In the genomic region with DNA sequence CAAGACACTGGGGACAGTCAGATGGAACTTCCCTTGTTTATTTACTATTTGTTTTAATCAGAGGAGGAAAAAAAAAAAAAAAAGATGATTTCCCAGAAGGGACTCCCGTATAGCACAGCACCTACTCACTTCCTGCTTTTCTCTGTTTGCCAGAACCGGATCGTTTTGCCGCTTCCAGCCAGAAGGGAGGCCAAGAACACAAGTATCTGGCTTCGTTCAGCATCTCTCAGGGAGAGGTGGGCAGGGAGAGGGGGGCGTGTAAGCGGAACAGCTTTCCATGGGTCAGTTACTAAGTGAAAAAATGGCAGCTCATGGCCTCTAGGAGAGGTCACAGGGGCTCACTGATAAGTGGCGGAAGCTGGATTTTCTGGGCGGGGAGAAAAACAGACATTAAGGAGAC, we compare ENCODE assay signal across 23 mouse cellular contexts.
"Had no signal": no experiment of that assay in that cellular context is flagged by ENCODE, and none has a peak within 500 bp of the region (broad histone marks: within the 10 kb centered on the region; RNA-seq: fewer than 3 reads in every experiment).

No protein-coding gene starts in this region.

- H3K27me3 ChIP-seq: limb, embryonic 12.5 days; limb, embryonic 15.5 days; megakaryocyte, embryonic 14.5 days; midbrain, embryonic 13.5 days; neural tube, embryonic 12.5 days; neural tube, embryonic 15.5 days had no signal

- H3K9ac ChIP-seq: limb, embryonic 12.5 days; limb, embryonic 15.5 days; liver, embryonic 14.5 days; liver, postnatal 0 days; lung, embryonic 14.5 days; midbrain, embryonic 13.5 days; neural tube, embryonic 12.5 days; neural tube, embryonic 15.5 days had no signal

- H3K4me3 ChIP-seq: limb, embryonic 12.5 days; limb, embryonic 15.5 days; megakaryocyte, embryonic 14.5 days; midbrain, embryonic 10.5 days; midbrain, embryonic 13.5 days; neural tube, embryonic 12.5 days; neural tube, embryonic 15.5 days had no signal

- DNase-seq: kidney, postnatal 25 days; left cerebral cortex, postnatal 4 days; liver, postnatal 0 days; lung, embryonic 14.5 days; lung, postnatal 36 days; right cerebral cortex, adult 18-20 months; right cerebral cortex, postnatal 14 days; right cerebral cortex, postnatal 4 days; thymus, adult 2 months; thymus, postnatal 14 days; thymus, postnatal 4 days had no signal

- ATAC-seq: liver, postnatal 0 days; lung, postnatal 0 days had no signal

- H3K9me3 ChIP-seq: limb, embryonic 12.5 days; limb, embryonic 15.5 days; midbrain, embryonic 10.5 days; midbrain, embryonic 13.5 days; neural tube, embryonic 12.5 days; neural tube, embryonic 15.5 days had no signal

- H3K27ac ChIP-seq: kidney, postnatal 0 days; limb, embryonic 12.5 days; limb, embryonic 15.5 days; liver, embryonic 14.5 days; midbrain, embryonic 10.5 days; midbrain, embryonic 13.5 days; neural tube, embryonic 12.5 days; neural tube, embryonic 15.5 days; stomach, postnatal 0 days had no signal

- H3K36me3 ChIP-seq: limb, embryonic 12.5 days; limb, embryonic 15.5 days; midbrain, embryonic 10.5 days; midbrain, embryonic 13.5 days; neural tube, embryonic 12.5 days; neural tube, embryonic 15.5 days had no signal

- H3K4me1 ChIP-seq: limb, embryonic 15.5 days; megakaryocyte, embryonic 14.5 days; neural tube, embryonic 12.5 days had no signal

- H3K4me2 ChIP-seq: limb, embryonic 12.5 days; limb, embryonic 15.5 days; liver, embryonic 11.5 days; lung, embryonic 14.5 days; midbrain, embryonic 13.5 days; neural tube, embryonic 12.5 days; neural tube, embryonic 15.5 days had no signal
